Mouse (Mus musculus) frontal cortex, postnatal 10 days (tissue): ENCODE data around the gene Myof.
A peak's percentile ranks its signal among the peaks of the same experiment; 100 is the strongest.

Experiments
- DNase-seq, 2 experiments: peaks; one replicate each; pipeline ENCODE4 v3.0.0; 2022; ENCODE audit warnings: low spot score in 2 of 2, mixed read lengths in 1 of 2

Gene Myof

GRCm38 (mm10) chr19:38003671-38004521 lies 39.5 kb downstream of the Myof start:
- no peak for DNase-seq

DNA sequence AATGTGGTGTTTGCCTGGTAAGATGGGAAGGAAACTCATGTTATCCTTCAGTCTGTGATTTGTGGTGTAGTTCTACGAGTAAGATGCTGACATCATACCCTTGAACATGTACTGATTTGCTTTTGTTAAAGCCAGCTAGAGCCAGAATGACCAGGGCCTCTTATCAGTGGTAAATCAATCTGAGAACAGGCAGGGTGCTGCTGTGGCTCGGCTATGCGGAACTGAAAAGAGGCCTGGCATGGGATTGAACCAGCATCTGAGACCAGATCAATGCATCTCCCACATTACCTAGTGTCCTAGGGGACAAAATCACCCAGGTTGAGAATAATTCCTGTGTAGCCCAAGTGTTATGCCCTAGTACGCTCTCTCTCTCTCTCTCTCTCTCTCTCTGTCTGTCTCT lies 40.6 kb downstream of the Myof start:
- no peak for DNase-seq

- no peak for DNase-seq
Observed at GRCm38 (mm10) chr19:38000990-38001389, 42.4 kb downstream of the Myof start.

DNA sequence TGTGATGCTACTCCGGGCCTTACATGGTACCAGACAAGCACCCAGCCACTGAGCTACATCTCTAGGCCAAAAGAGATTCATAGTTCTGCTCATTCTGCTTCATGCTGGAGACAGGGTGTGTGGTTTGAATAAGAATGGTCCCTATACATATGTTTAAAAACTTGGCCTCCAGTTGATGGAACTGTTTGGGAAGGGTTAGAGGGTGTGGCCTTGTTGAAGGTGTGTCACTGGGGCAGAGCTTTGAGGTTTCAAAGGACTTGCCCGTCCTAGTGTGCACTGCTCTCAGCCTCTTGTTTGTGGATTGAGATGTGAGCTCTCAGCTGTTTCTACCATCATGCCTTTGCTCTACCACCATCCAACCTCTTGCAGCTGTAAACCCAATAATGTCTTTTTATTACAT lies 43.4 kb downstream of the Myof start:
- DNase-seq = no peak

DNA sequence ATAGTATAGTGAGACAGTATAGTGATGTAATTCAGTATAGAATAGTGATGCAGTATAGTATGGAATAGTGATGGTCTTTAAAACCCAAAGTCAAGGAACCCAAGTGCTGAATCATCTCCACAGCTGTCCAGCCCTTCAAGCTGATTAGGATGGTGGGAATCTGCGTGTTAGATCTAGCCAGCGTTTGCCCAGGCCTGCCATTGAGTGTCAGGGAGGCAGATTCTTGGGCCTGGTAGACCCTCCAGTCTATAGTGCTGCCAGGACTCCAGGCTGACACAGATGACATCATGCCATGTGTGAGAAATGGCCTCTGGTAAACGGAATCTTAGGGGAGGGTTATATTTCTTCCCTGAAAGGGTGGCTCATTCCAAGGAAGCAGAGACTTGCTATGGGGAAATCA lies 49.1 kb downstream of the Myof start:
- no peak for DNase-seq

DNA sequence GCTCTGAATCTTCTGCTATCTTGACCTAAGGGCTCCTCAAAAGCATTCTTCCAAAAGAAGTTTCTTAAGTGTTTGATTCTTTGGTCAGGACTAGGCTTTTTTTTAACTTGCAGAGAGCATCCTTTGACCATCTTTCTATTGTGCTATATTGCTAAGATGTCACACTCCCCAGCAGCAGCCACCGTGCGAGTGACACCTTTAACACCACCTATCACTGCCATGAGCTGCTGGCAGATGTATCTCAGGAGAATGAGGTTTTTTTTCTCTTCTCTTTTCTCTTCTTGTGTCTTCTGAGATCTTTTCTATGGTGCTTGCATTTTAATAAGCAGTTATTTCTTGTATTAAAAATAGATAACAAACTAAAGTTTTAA lies 51.2 kb downstream of the Myof start:
- DNase-seq = no peak

DNA sequence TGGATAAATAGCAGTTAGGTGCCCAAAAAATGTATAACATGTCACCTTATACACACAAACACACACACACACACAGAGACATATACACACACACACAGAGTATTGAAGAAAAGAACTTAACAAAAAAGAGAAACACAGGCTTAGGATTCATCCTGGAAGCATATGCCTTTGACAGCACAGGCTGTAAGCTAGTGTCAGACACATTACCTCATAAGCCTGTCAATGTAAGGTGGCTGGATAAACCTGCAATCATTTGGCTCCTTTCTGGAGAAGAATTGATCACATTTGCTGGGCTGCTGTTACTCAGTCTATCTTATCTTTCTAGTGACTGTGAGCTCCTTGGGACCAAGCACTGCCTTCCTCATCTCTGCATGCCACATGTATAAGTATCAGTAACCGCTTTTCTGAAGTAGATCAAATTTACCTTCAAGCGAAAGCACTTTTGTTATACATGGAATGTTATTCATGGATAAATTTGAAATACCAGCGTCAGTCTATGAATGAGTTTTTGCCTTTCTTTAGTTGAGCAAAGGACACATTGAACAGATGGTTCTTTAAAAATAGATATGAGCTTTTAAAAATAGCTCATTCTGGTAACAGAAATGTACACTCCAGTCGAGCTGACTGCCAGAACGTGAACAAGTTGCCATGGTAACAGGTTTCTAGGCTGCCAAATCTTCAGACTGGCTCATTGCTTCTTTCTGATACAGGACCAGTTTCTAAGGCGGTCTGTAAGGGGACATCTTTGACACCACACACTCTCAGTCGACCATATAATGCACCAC lies 51.8 kb downstream of the Myof start:
- DNase-seq = peak; percentile 54 to 81

DNA sequence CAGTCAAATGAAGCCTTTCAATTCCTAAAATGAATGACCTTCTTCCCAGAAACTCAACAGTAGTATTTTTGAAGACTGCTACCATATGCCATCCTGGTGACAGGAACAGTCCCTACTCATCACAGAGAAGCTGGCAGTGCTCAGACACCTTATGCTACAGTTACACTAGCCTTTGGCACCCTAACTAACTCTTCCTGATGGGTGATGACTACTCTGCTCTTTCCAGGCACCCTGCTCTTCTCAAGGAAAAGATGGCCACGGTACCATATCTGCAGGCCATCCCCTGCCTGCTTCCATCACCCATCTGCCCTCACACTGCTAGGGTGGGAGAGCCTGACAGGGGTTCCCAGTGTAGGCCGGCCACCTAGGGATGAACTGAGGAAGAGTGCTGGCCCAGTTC lies 53.4 kb downstream of the Myof start:
- DNase-seq = no peak

- no peak for DNase-seq
Observed at GRCm38 (mm10) chr19:37988156-37988555, 55.2 kb downstream of the Myof start.

DNA sequence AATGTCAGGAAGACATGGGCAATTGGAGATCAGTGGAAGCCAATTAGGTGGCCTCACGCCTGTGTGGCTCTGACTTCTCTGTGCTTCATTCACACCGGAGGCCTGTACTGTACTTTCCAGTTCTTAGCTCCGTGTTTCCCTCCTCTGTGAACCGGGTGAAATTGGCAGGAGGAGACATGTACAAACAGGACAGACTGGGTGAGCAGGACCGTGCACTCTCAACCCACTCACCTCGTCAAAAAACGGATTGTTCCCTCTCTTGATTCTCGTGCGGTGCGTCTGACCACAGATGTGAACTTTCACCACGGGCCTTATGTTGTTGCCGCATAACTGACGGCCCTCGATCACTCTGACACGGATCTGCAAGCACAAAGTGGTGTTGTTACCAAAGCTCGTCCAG lies 57.6 kb downstream of the Myof start:
- no peak for DNase-seq

- DNase-seq = no peak
Observed at GRCm38 (mm10) chr19:37975951-37976350, 67.4 kb downstream of the Myof start.

DNA sequence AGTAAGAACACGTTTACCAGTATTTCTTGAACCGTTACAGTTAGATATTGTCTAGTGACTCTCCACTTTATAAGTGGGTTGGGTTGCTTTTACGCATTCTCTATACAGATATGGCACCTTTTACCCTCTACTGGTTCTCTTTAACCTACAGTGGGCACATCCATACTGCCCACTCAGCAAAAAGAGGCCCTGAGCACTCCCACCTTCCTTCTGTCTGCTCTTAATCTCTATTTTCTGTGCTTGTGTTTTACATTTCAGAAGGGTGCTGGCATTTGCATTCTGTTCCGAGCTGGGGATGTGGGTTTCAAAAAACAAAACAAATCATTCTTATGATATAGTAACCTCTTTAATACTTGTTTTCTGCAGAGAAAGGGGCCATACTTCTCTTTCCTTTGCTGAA lies 72.8 kb downstream of the Myof start:
- no peak for DNase-seq

GRCm38 (mm10) chr19:37970004-37970403 lies 73.4 kb downstream of the Myof start:
- no peak for DNase-seq

DNA sequence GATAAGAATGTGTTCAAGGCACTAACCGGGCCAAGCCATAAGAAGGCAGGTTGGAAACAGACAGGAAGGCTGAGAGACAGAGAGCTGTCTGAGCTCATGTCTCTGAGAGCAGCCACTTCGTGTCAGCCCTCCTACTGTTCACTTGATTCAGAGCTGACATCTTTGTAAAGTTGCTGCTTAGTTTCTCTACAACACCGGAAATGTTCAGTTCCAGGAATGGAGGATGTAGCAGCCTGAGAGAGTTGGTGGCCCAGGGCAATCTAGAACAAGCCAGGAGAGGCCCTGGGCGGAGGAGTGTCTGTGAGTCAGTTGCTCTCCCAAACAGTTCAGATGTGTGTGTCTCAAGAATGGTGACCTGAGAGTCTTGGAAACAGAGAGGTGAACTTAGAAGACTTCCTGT lies 77.5 kb downstream of the Myof start:
- DNase-seq = no peak

DNA sequence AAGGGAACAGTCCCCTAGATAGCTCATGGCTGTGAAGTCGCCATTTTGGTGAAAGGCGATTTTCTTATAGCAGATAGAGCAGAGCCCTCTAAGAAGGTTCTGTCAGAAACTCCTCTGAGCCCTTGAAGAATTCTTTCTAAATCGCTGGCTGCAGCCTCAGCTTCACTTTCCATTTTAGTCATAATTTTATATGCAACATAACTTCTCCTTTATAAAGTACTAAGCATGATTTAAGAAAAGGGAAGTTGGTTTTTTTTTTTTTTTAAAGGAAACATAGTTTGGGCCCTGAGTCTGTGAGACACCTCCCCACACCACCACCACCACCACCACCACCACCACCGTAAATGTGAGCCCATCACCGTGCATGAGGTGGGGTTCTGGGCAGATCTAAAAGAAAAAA lies 80.0 kb downstream of the Myof start:
- DNase-seq = no peak

- no peak for DNase-seq
Observed at GRCm38 (mm10) chr19:37960791-37961190, 82.6 kb downstream of the Myof start.

GRCm38 (mm10) chr19:37959543-37960215 lies 83.7 kb downstream of the Myof start:
- no peak for DNase-seq

- no peak for DNase-seq
Observed at GRCm38 (mm10) chr19:37959076-37959475, 84.3 kb downstream of the Myof start.

- no peak for DNase-seq
Observed at GRCm38 (mm10) chr19:37957256-37957655, 86.1 kb downstream of the Myof start.

DNA sequence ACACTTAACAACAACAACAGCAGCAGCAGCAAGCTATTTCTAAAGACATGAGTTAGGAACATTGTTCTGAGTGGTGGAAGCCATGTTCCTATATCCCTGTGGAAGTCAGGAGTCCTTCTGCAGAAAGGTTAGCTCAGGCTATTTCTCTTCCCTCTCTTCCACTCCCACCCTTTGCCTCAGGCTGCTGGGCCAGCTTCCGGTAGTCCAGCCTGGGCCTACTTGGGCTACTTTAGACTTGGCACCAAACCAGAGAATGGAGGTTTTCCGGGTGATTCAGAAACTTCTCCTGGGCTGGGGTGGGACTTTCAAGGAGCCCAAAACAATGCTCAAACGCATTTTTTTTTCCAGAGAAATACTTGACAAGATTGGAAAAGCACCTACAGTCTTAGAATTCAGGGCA lies 87.4 kb downstream of the Myof start:
- DNase-seq = no peak

DNA sequence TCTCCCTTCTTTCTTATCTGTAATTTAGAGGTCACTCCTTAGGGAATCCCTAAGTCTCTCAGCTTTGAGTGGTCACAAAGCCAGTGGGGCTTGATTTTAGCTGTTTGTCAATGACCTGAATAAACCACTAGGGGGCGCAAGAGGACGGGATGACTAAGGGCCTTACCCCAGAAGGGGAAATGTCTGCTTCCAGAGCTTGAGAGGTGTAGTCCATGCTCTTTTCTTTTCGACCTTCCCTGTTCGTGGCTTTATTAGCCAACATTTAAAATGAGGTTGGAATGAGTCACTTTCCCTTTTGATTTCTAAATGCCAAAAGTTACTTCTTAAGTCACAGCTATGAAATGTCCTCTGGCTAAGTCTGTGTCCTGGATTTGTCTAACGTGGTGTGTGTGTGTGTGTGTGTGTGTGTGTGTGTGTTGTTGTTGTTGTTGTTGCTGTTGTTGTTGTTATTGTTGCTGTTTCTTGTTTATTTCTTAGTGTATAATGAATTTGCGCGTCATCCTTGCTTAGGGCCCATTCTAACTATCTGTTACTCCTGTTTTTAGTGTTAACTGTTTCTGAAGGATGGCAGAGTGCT lies 87.9 kb downstream of the Myof start:
- DNase-seq = peak; percentile 36 to 71

- DNase-seq = no peak
Observed at GRCm38 (mm10) chr19:37954772-37955171, 88.6 kb downstream of the Myof start.
